Mouse (Mus musculus) T-cell, adult 2 months (primary cell): Measurements from ENCODE around the gene Eef1e1.
"Not testable (repeated sequence)": the region's sequence is repeated elsewhere in the genome, so short reads cannot be mapped to it uniquely, and the experiment has no call there.

ENCODE experiments used
- DNase-seq: peaks from one replicate; pipeline ENCODE4 v3.0.0; 2022; ENCODE audit warnings: low spot score

The Eef1e1 gene

DNA sequence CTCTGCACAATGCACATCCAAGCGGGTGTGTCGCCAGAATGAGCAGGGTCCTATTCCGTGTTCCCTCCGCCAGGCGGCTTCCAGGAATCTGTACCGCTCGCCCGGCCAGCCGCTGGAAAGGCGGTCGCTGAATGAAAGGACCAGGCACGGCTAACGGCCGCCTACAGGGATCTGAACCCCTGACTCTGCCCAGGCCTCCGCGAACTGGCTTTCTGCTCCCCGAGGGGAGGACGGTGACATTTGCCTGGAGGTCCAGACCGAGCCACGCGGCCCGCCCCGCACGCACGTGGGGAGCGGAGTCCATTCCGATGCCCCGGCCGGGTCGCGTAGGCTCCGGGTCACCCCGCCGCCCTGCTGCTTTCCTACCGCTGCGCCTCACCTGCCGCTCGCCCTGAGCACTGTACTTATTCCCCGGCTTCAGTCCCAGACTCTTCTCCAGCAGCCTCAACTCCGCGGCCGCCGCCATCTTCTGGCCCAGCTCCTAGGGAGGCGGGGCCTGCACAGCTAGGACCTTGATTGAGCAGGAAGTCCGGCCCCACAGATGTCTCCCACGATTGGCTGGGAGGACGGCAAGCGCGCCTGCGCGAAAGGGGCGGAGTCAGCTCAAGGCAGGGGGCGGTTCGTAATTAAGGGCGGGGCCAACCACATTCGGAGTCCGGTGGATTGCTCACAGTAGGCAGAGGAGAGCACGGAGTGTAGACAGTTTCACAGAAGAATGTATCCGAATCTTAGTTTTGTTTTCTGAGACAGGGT is at the start of gene Eef1e1:
Gene Eef1e1 (minus strand): TSS at position 531 of the 753 bp plus-strand sequence.
- DNase-seq: peak; percentile 97

GRCm38 (mm10) chr13:38690845-38691244 is 32.0 kb upstream of the Eef1e1 start:
- DNase-seq: no peak

DNA sequence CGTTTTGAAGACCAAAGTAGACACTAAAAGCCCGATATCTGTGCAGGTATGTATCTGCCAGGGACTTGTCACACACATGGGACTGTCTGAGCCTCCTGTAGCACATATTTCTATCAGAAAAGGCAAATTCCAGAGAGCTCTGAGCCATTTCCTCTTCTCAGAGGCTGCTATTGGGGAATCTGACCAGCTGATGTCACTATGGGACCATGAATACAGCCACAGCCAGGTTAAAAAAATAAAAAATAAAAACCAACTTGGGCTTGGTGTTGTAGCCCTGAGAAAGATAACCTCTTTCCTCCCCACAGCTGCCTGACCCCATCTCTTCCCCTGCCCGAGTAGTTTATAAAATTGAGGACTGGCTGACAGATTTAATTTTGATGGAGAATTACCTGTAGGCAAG is 31.2 kb upstream of the Eef1e1 start:
- no peak for DNase-seq

- no peak for DNase-seq
These were observed 29.9 kb upstream of the Eef1e1 start for GRCm38 (mm10) chr13:38688761-38689160.

- DNase-seq: no peak
These were observed 13.5 kb upstream of the Eef1e1 start for GRCm38 (mm10) chr13:38672336-38672735.

- DNase-seq: not testable (repeated sequence)
These were observed 12.6 kb upstream of the Eef1e1 start for GRCm38 (mm10) chr13:38671451-38671850.

- no peak for DNase-seq
These were observed 11.2 kb upstream of the Eef1e1 start for GRCm38 (mm10) chr13:38670051-38670450.

GRCm38 (mm10) chr13:38668514-38668913 is 9.7 kb upstream of the Eef1e1 start:
- peak; percentile 56 for DNase-seq

GRCm38 (mm10) chr13:38664753-38665152 is 5.9 kb upstream of the Eef1e1 start:
- no peak for DNase-seq

DNA sequence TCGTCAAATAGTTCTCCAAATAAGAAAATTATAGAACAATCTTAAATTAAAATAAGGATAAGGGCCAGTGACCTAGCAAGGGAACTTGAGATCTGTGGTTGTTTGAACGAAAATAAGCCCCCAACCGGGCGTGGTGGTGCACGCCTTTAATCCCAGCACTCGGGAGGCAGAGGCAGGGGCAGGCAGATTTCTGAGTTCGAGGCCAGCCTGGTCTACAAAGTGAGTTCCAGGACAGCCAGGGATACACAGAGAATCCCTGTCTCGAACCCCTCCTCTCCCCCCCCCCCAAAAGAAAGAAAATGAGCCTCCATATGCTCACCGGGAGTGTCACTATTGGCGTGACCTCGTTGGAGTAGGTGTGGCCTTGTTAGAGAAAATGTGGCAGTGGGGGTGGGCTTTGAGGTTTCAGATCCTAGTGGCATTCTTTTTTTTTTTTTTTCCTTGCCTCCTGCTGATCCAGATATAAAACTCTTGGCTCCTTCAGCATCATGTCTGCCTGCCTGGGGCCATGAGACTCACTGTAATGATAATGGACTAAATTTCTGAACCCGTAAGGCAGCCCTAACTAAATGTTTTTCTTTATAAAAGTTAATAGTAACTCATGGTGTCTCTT is 772 bp upstream of the Eef1e1 start:
- DNase-seq: no peak

- DNase-seq: no peak
These were observed 993 bp downstream of the Eef1e1 start for GRCm38 (mm10) chr13:38657865-38658264.

DNA sequence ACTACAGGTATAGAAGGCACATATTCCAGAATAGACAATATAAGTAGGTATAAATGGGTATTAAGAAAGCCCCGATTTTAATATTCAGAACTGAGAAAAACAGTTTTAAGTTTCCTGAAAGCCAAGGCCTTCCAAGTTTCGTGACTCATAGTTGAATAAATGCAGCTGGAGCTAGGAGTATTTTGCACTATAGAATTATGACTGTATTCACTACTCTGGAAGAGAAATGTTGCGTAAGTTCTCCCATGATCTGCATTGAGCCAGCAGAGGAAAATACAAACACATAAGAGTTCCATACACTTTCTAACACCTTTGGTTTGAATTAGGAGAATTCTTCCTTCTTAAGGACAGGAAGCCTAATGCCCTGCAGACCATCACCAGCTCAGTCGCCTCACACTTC is 8.6 kb downstream of the Eef1e1 start:
- no peak for DNase-seq

DNA sequence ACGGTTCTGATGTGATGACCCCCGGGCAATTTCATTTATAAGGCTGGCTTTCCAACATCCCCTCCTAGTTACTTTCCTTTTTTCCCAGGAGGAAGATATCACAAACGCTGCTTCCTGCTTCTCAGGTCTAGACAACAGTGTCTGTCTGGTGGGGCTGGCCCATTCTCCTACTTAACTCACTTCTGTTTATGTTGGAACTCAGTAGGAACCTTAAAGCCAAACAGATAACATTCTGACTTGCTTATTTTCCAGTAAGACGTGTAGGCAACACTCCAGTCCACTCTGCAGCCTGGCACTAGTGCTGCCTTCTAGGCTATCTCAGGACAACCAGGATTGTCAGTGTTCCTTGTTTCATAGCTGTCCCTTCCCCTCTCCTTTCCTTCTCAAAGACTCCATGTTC is 9.8 kb downstream of the Eef1e1 start:
- DNase-seq: no peak

- no peak for DNase-seq
These were observed 17.4 kb downstream of the Eef1e1 start for GRCm38 (mm10) chr13:38641414-38641813.

DNA sequence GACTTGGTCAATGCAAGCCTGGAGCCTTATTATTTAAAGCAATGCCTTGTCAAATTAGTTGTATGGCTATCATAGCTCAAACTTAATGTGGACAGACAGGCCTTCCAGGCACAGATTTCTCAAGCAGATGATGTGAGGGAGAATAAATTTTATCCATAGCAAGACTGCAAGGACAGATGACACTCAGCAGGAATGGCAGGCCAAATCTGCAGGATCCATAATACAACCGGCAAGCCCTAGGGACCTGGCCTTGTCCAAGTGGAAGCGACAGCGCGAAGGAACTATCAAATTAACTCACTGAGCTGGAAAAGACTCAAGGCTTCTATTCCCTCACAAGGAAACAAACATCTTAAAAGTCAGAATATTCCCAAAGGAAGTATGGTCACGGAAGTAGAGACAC is 17.9 kb downstream of the Eef1e1 start:
- no peak for DNase-seq

- no peak for DNase-seq
These were observed 20.2 kb downstream of the Eef1e1 start for GRCm38 (mm10) chr13:38638694-38639093.

GRCm38 (mm10) chr13:38634800-38635269 is 24.0 kb downstream of the Eef1e1 start, which contains the start of gene Bloc1s5:
Gene Bloc1s5 (minus strand): TSS chr13:38635109.
- peak; percentile 88 for DNase-seq

- DNase-seq: no peak
These were observed 24.5 kb downstream of the Eef1e1 start for GRCm38 (mm10) chr13:38634256-38634799.

GRCm38 (mm10) chr13:38633287-38634000 is 25.4 kb downstream of the Eef1e1 start:
- no peak for DNase-seq

DNA sequence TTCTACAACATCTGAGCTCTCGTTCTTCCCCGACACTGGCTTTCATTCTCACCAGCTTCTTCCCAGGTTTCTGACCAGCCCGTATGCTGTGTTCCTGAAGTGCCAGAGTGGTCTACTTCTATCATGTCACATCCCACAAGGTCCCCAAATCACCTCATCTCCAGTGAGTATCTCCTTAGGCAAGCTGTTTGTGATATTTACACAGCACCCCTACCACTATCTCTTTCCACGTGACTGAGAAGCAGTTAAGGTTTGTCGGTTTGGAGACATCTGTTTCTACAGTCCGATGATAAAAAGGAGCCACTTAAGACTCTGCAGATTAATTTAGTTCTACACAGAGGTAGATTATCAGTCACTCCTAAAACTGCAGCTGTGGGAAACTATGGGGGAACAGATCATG is 26.3 kb downstream of the Eef1e1 start:
- DNase-seq: no peak

GRCm38 (mm10) chr13:38626229-38626525 is 32.7 kb downstream of the Eef1e1 start:
- DNase-seq: no peak

GRCm38 (mm10) chr13:38625492-38626228 is 33.2 kb downstream of the Eef1e1 start:
- DNase-seq: no peak
